Mouse (Mus musculus) hindbrain, postnatal 0 days (tissue): ENCODE measurements at regions not wholly inside any gene's neighbourhood (a gene's known extent, or its start where the extent isn't known, plus 50 kb on each side); places are given as distances from the start of the nearest gene placed in this dataset.

Experiments used
- ATAC-seq: fragments of 200-750 bp; cut with Nextera tagmentation; 2 replicates; pipeline ENCODE4 v1.8.0; 2017; ENCODE audit warnings: mild to moderate bottlenecking, moderate TSS enrichment, moderate library complexity
- DNase-seq: peaks from one replicate; pipeline ENCODE4 v3.0.0-alpha.2; 2015; ENCODE audit warnings: low spot score
- H3K27ac ChIP-seq: fragments of 300-500 bp; sonication (generic); 2 replicates; pipeline ENCODE4 v1.5.1; 2014; ENCODE audit warnings: mild to moderate bottlenecking
- H3K27me3 ChIP-seq: fragments of 300-500 bp; sonication (generic); 2 replicates; pipeline ENCODE4 v1.6.1; 2014; ENCODE audit warnings: low read length, mixed read lengths; ENCODE audit not compliant: insufficient read depth
- H3K36me3 ChIP-seq: fragments of 300-500 bp; sonication (generic); 2 replicates; pipeline ENCODE4 v1.6.1; 2014; ENCODE audit warnings: low read length, mixed read lengths; ENCODE audit not compliant: insufficient read depth
- H3K4me1 ChIP-seq: fragments of 300-500 bp; sonication (generic); 2 replicates; pipeline ENCODE4 v1.6.1; 2014; ENCODE audit warnings: antibody characterized with exemption, low read length, mixed read lengths; ENCODE audit not compliant: insufficient read depth
- H3K4me2 ChIP-seq: fragments of 300-500 bp; sonication (generic); 2 replicates; pipeline ENCODE4 v1.6.1; 2014; ENCODE audit warnings: low read depth, mild to moderate bottlenecking, low read length, moderate library complexity, mixed read lengths
- H3K4me3 ChIP-seq: fragments of 300-500 bp; sonication (generic); 2 replicates; pipeline ENCODE4 v1.5.1; 2014; ENCODE audit warnings: low read length
- H3K9ac ChIP-seq: fragments of 300-500 bp; sonication (generic); replicated peaks from 2 replicates; pipeline ENCODE4 v1.6.1; 2014; ENCODE audit warnings: mild to moderate bottlenecking, low read length, moderate library complexity, mixed read lengths
- H3K9me3 ChIP-seq: fragments of 300-500 bp; sonication (generic); 2 replicates; pipeline ENCODE4 v1.6.1; 2016; ENCODE audit warnings: low read length, mixed read lengths
- CTCF ChIP-seq: IDR thresholded peaks from 2 replicates; pipeline ENCODE4 v1.5.1; 2016; ENCODE audit warnings: antibody characterized with exemption, control low read depth, low read depth
- WGBS: fragments of 180-500 bp; shearing (Covaris S2); extraction: QIAGEN DNeasy Blood & Tissue Kit; methylation state at CpG from one replicate; pipeline ENCODE4 v1.1.7; 2014; 5-methylcytosine and 5-hydroxymethylcytosine counted together

DNA sequence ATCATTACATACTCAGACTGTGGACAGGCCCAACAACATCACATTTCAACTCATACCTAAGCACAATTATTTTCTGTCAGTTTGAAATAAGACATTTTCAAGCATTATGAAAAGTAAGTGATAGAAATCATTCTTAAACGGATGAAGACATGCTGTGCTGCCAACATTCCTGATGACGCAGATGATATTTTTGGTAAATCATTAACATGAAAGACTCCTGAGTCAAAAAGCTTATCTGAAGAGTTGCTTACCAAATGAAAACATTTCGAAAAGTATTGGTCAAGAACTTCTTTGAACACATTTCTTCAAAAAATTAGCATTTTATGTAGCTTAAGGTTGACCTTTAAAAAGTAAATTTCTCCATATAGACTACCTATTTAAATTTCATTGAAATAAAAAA is 264.7 kb upstream of the N6amt1 start:
- ATAC-seq (no peak), DNase-seq (no peak)
- Histone ChIP-seq H3K4me2 (no peak overlapping the region), H3K9ac (no peak overlapping the region), H3K27me3 (no peaks in the 10 kb centered on the region), H3K4me3 (no peak overlapping the region), H3K9me3 (no peaks in the 10 kb centered on the region), H3K27ac (no peak overlapping the region), H3K36me3 (no peaks in the 10 kb centered on the region), H3K4me1 (no peaks in the 10 kb centered on the region)
- WGBS = 85% methylated on average over 3 of the region's 3 CpGs
- no peak for TF ChIP-seq CTCF

GRCm38 (mm10) chr16:87083505-87083904 is 270.5 kb upstream of the N6amt1 start:
- no peak for TF ChIP-seq CTCF
- Histone ChIP-seq H3K9ac (no peak overlapping the region), H3K9me3 (no peaks in the 10 kb centered on the region), H3K36me3 (no peaks in the 10 kb centered on the region), H3K27me3 (no peaks in the 10 kb centered on the region), H3K4me3 (no peak overlapping the region), H3K4me2 (no peak overlapping the region), H3K4me1 (no peaks in the 10 kb centered on the region), H3K27ac (no peak overlapping the region)
- ATAC-seq (no peak), DNase-seq (no peak)
- 84% methylated on average over 2 of the region's 2 CpGs for WGBS

DNA sequence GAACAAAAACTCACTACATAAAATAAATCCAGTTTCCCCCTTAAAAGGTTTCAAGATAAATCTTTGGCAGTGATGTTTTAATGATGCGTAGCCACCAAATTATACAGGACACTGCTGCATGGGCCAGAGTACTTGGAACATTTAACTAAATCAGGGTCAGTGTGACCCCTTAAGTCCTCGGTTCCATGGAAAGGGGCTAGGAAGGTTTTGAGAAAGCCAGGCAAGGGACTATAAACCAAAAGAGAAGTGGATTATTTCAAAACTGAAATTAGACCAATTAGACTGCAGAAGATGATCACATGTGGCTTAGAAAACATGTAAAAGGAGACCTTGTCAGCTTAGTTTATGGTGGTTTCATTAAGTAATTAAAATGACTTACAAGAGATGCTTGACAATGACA is 276.6 kb upstream of the N6amt1 start:
- DNase-seq = no peak
- no peak overlapping the region for H3K4me2 ChIP-seq
- 94% methylated on average over 2 of the region's 2 CpGs for WGBS
- H3K27ac ChIP-seq = no peak overlapping the region
- no peaks in the 10 kb centered on the region for H3K4me1 ChIP-seq
- no peaks in the 10 kb centered on the region for H3K9me3 ChIP-seq
- H3K27me3 ChIP-seq = no peaks in the 10 kb centered on the region
- H3K4me3 ChIP-seq = no peak overlapping the region
- no peak for ATAC-seq
- no peak for TF ChIP-seq CTCF
- H3K9ac ChIP-seq = no peak overlapping the region
- H3K36me3 ChIP-seq = no peaks in the 10 kb centered on the region

GRCm38 (mm10) chr16:87069294-87069693 is 284.7 kb upstream of the N6amt1 start:
- ATAC-seq = no peak
- no peaks in the 10 kb centered on the region for H3K4me1 ChIP-seq
- no peaks in the 10 kb centered on the region for H3K27me3 ChIP-seq
- 67% methylated on average over 2 of the region's 2 CpGs for WGBS
- DNase-seq = no peak
- H3K4me3 ChIP-seq = no peak overlapping the region
- no peak for TF ChIP-seq CTCF
- no peak overlapping the region for H3K4me2 ChIP-seq
- no peak overlapping the region for H3K9ac ChIP-seq
- no peaks in the 10 kb centered on the region for H3K36me3 ChIP-seq
- H3K27ac ChIP-seq = no peak overlapping the region
- H3K9me3 ChIP-seq = no peaks in the 10 kb centered on the region

- H3K4me3 ChIP-seq = no peak overlapping the region
- no peaks in the 10 kb centered on the region for H3K9me3 ChIP-seq
- H3K4me2 ChIP-seq = no peak overlapping the region
- no peak for TF ChIP-seq CTCF
- H3K36me3 ChIP-seq = no peaks in the 10 kb centered on the region
- no peak overlapping the region for H3K27ac ChIP-seq
- no peaks in the 10 kb centered on the region for H3K27me3 ChIP-seq
- no peak overlapping the region for H3K9ac ChIP-seq
- DNase-seq = peak; percentile 28
- H3K4me1 ChIP-seq = no peaks in the 10 kb centered on the region
- ATAC-seq = no peak
- WGBS = 51% methylated on average over 1 of the region's 1 CpGs
Measured at GRCm38 (mm10) chr16:87067981-87068380, 286.0 kb upstream of the N6amt1 start.

DNA sequence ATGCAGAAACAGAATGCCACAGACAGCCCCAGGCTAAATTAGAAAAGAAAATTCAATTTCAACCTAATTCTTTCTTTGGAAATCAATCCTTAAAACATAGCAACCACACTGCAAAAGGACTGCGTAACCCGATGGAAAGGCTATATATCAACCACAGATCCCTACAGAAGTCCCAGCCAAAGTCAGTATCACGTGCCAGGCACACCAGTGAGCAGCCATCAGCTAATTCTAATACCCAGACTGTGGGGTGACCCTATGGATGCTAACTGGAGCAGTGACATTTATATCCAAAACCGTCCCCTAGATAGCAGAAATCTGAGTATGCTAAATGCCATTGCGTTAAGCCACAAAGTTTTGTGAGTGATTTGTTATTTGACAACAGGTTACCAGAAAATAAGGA is 286.5 kb upstream of the N6amt1 start:
- Histone ChIP-seq H3K27me3 (no peaks in the 10 kb centered on the region), H3K36me3 (no peaks in the 10 kb centered on the region), H3K4me1 (no peaks in the 10 kb centered on the region), H3K4me2 (no peak overlapping the region), H3K9ac (no peak overlapping the region), H3K27ac (no peak overlapping the region), H3K4me3 (no peak overlapping the region), H3K9me3 (no peaks in the 10 kb centered on the region)
- 67% methylated on average over 5 of the region's 5 CpGs for WGBS
- TF ChIP-seq CTCF = no peak
- DNase-seq (no peak), ATAC-seq (no peak)

GRCm38 (mm10) chr16:87060473-87060872 is 293.5 kb upstream of the N6amt1 start:
- TF ChIP-seq CTCF = no peak
- no peak for ATAC-seq
- no peaks in the 10 kb centered on the region for H3K36me3 ChIP-seq
- H3K27me3 ChIP-seq = no peaks in the 10 kb centered on the region
- H3K4me2 ChIP-seq = no peak overlapping the region
- WGBS = 90% methylated on average over 8 of the region's 8 CpGs
- no peak for DNase-seq
- H3K4me3 ChIP-seq = no peak overlapping the region
- H3K27ac ChIP-seq = no peak overlapping the region
- H3K9ac ChIP-seq = no peak overlapping the region
- no peaks in the 10 kb centered on the region for H3K4me1 ChIP-seq
- no peaks in the 10 kb centered on the region for H3K9me3 ChIP-seq
